Mouse (Mus musculus) brain, embryonic 14.5 days (tissue): ENCODE results near the gene Map2k1. TPM values are rescaled to one million over a fixed set of nuclear protein-coding genes. Genes with fewer than 3 reads are reported as not detected.
"Not testable (repeated sequence)": the region's sequence is repeated elsewhere in the genome, so short reads cannot be mapped to it uniquely, and the experiment has no call there.

Source experiments
- DNase-seq: peaks from one replicate; pipeline ENCODE4 v3.0.0-alpha.2; 2011; ENCODE audit warnings: low read depth
- CTCF ChIP-seq: fragments of 200-500 bp; IDR thresholded peaks from 2 replicates; pipeline ENCODE4 v1.5.1; 2012; ENCODE audit warnings: inconsistent platforms, mild to moderate bottlenecking, moderate library complexity, borderline replicate concordance; ENCODE audit not compliant: insufficient read depth, insufficient read length; ENCODE audit errors: extremely low read depth
- POLR2A ChIP-seq: fragments of 200-500 bp; IDR thresholded peaks from 2 replicates; pipeline ENCODE4 v1.6.1; 2012; ENCODE audit warnings: mild to moderate bottlenecking, inconsistent platforms, borderline replicate concordance; ENCODE audit not compliant: poor library complexity, insufficient read depth, insufficient read length, severe bottlenecking; ENCODE audit errors: extremely low read depth
- polyA plus RNA-seq: library from polyadenylated mRNA; depleted of rRNA; stranded (reverse); fragments of >200 nt; gene quantifications from 2 replicates; pipeline ENCODE4 v1.2.3, GENCODE M21; 2012; rRNA removed

The Map2k1 gene
- polyA plus RNA-seq, 1 experiment: 33.7 TPM

DNA sequence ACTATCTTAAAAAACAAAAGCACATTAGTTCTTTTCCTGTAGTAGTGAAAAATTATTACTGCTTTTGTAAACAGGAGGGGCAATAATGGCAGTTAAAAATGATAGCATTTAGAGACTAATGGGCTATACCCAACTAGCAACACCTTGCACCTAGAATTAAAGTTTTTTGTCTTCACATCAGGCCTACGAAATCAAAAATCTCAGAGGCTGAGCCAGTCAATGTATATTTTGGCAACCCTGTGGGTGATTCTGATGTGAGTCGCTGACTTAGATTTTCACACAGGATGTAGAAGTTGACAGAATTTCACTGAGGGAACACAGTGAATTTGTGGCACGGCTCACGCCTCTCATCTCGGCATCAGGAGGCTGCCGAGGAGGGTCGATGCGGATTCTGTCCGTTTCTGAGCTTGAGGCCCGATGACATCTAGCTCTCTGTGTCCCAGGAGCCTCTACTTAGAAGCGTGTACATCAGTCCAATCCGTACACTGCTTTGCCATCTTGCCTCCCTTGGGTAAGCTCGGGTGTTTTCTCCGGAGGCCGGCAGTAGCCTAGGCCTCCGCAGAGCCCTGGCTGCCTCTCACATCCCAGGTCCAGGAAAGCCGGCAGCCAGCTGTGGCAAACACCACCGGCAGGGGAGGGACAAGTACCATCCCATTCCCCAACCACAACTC is 81.2 kb downstream of the Map2k1 start:
- DNase-seq: no peak
- TF ChIP-seq POLR2A (no peak), CTCF (no peak)

DNA sequence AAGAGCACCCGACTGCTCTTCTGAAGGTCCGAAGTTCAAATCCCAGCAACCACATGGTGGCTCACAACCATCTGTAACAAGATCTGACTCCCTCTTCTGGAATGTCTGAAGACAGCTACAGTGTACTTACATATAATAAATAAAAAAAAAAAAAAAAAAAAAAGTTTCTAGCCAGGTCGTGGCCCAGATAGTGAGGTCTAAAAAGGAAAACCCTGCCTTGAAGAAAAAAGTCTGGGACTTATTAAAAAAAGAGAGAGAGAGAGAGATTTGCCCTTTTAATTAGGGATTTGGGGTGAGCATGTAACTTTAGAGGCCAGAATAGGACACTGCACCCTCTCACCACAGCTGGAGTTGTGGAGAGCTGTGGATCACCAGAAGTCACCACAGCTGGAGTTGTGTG is 83.5 kb downstream of the Map2k1 start:
- not testable (repeated sequence) for DNase-seq

DNA sequence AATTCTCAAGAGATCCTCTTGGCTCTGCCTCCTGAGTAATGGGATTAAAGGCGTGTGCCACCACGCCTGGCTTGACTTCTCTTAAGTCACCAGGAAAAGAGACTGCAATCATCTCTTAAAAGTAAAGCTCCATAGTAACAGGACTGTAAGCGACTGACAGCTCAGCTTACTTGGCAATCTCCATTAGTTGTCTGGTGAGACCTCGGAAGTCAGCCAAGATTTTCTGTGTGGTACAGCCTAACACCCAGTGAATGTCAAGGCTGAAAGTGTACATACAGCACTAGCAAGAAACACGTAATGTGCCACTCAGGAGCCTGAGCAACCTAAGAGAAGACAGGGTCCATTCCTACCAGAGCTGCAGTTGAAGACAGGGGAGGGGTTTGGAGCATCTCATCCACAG is 93.0 kb downstream of the Map2k1 start:
- no peak for TF ChIP-seq CTCF
- no peak for TF ChIP-seq POLR2A
- no peak for DNase-seq

DNA sequence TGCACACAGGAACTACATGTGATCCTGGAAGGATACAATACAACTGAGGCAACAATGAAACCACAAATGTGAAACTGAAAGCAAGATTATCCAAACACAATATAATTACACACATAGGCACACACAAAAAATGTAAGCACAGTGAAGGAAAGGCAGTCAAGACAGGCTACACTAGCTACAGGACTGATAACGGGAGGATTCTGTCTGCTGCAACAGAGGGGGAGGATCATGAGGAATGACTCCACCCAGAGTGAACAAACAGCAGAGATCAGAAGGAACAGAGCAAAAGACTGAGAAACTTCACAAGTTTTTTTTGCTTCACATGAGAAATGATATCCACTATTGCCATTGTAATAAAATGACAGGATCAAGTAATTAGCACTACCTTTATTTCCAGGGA is 96.8 kb downstream of the Map2k1 start:
- DNase-seq: no peak
- no peak for TF ChIP-seq CTCF
- no peak for TF ChIP-seq POLR2A

DNA sequence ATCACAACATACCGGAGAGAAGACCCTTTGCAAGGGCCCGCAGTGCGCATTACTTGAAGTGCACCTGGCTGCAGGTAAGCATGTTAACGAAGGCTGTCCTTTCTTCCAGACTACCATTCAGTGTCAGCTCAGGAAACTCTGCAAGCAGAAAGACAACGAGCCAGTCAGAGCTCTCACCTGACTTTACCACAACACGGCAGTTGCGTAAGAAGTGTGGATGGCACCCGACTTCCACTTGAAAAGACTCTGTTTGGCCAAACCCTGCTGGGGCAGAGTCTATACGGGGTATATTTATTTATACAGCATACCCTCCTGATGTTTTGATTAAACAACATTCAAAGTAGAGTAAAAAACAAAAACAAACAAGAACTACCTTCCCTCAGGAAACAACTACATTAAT is 113.6 kb downstream of the Map2k1 start:
- DNase-seq: no peak
- no peak for TF ChIP-seq CTCF
- TF ChIP-seq POLR2A: no peak

DNA sequence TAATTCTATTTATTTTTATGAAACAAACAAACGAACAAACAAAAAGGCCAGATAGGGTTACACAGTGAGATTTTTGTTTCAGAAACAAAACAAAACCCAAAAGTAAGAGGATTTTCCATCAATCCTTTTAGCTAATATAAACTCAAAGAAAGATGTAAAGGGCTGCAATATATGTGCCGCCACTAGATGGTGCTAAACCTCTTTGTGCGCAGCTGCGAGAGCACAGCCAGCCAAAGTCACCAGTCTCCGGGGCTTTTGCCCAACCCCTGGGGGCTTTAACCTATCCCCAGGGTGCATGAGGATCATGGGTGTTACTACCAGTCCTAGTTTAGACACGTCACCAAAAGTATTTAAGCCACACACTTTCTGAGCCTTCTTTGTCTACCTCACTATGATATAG is 114.5 kb downstream of the Map2k1 start:
- peak; percentile 25 for DNase-seq
- peak; percentile 62 for TF ChIP-seq CTCF

Other genes starting within 250 kb of the Map2k1 start
- 4.9 and 6.1 TPM in 2 replicates for gene Smad6, start 231.6 kb downstream of the Map2k1 start, polyA plus RNA-seq
- not detected in 2 replicates for gene Lctl, start 136.5 kb downstream of the Map2k1 start, polyA plus RNA-seq
- gene Zwilch, start 80.5 kb downstream of the Map2k1 start, polyA plus RNA-seq: 12.8 and 20.1 TPM in 2 replicates
- 714 and 763 TPM in 2 replicates for gene Rpl4, start 80.3 kb downstream of the Map2k1 start, polyA plus RNA-seq
- gene Snapc5, start 74.4 kb downstream of the Map2k1 start, polyA plus RNA-seq: 14.5 and 16.9 TPM in 2 replicates
- gene Uchl4, start 18.4 kb downstream of the Map2k1 start, polyA plus RNA-seq: 0.20 and 0.79 TPM in 2 replicates
- 56.8 and 67.4 TPM in 2 replicates for gene Tipin, start 27.9 kb upstream of the Map2k1 start, polyA plus RNA-seq
- gene Dis3l, start 87.7 kb upstream of the Map2k1 start, polyA plus RNA-seq: 17.9 and 20.4 TPM in 2 replicates
- gene Megf11, start 132.0 kb upstream of the Map2k1 start, polyA plus RNA-seq: 12.1 and 16.5 TPM in 2 replicates